Mouse (Mus musculus): ENCODE results near the gene Rela. TPM values are rescaled to one million over a fixed set of nuclear protein-coding genes. Genes with fewer than 3 reads are reported as not detected.

Rela gene
- polyA plus RNA-seq, 1 experiment from 2014 or later: 49.2 TPM

DNA sequence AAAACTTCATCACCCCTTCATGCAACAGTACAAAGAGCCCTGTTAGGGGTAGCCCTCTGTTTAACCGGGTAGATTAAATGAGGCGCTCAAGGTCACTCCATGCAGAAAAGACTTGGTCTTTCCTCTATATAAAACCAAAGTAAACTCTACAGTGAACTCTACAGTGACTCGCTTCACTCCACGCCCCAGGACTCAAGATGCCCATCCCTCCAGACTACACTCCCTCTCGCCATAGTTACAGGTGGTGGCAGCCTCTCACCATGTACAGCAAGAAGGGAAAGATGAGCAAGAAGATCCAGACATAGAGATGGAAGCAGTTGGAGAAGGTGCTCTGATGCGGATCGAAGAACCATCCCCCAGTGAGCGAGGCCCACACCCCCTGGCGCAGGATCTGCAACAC, 50.5 kb downstream of the Rela start:
- ATAC-seq (ENCODE audit: low read depth): no peak
- Histone ChIP-seq H3K9me3 (ENCODE audit: control insufficient read depth, low read length) (no peaks in the 10 kb centered on the region), H3K4me2 (ENCODE audit: low read depth, low read length) (peak overlapping the region; percentile 96), H3K27me3 (replicated peaks; ENCODE audit: control insufficient read depth, insufficient read depth, low read length) (no peaks in the 10 kb centered on the region), H3K27ac (replicated peaks; ENCODE audit: low read depth, low read length) (peak overlapping the region; percentile 97), H3K4me3 (ENCODE audit: low read depth, low read length) (peak overlapping the region; percentile 88), H3K36me3 (ENCODE audit: control insufficient read depth, insufficient read depth, low read length) (peaks cover 53% of the 10 kb centered on the region), H3K4me1 (ENCODE audit: control insufficient read depth, insufficient read depth, low read length) (peaks cover 25% of the 10 kb centered on the region), H3K9ac (ENCODE audit: low read depth, low read length) (peak overlapping the region; percentile 83)
- DNase-seq (ENCODE audit: low spot score): no peak
- 16% methylated on average over 9 of the region's 9 CpGs for WGBS

DNA sequence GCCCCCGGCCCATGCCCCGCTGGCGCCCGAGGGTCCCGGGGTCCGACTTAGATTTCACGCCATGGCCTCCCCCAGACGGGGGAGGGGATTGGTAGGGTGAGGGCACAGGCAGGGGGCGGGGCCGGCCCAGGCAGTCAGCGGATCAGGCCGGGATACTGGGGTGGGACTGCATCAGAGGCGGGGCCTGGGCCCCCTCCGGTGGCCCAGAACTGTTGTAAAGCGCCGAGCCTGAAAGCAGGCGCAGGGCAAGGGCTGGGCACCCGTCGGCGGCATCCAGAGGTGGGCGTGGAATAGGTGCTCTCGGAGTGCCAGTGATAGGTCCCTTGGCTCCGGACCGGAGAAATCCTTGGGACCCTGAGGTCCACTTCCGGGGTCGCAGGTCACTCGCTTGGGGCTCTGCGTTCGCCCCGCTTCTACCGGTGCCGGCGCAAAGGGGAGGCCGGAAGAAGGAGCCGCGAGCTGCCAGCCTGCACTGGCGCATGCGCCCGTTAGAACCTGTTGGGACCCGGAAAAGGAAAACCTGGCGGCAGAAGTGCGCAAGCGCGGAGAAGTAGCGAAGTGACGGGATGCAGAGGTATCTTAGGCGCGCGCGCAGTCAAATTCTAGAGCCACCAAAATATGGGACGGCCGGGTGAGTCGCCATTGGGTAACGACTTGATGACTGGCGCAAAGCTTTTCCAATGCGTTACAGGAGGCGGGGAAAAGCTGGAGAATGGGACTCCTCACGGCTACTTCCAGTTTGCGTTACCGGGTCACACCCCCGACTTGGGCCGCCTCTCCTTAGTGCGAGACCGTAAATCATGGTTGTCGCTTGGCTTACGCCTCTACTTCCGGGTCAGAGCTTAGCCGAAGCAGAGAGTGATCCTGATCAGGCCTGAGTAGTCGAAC, 51.2 kb downstream of the Rela start, which contains the start of the genes Map3k11 and Pcnx3:
TSS of gene Map3k11 (plus strand) at position 543 of the 888 bp plus-strand sequence.
TSS of gene Pcnx3 (minus strand) at position 709 of the 888 bp plus-strand sequence.
- peaks cover 53% of the 10 kb centered on the region for H3K36me3 ChIP-seq (ENCODE audit: control insufficient read depth, insufficient read depth, low read length)
- WGBS: under 1% methylated on average over 50 of the region's 69 CpGs
- ATAC-seq (ENCODE audit: low read depth): peak; percentile 96

GRCm38 (mm10) chr19:5689088-5689428, 51.8 kb downstream of the Rela start:
- no peak for DNase-seq (ENCODE audit: low spot score)
- peak overlapping the region; percentile 88 for H3K4me3 ChIP-seq (ENCODE audit: low read depth, low read length)
- peaks cover 53% of the 10 kb centered on the region for H3K36me3 ChIP-seq (ENCODE audit: control insufficient read depth, insufficient read depth, low read length)
- ATAC-seq (ENCODE audit: low read depth): no peak
- under 1% methylated on average over 7 of the region's 7 CpGs for WGBS
- no peaks in the 10 kb centered on the region for H3K27me3 ChIP-seq (replicated peaks; ENCODE audit: control insufficient read depth, insufficient read depth, low read length)
- peak overlapping the region; percentile 96 for H3K4me2 ChIP-seq (ENCODE audit: low read depth, low read length)
- peak overlapping the region; percentile 97 for H3K27ac ChIP-seq (replicated peaks; ENCODE audit: low read depth, low read length)
- no peaks in the 10 kb centered on the region for H3K9me3 ChIP-seq (ENCODE audit: control insufficient read depth, low read length)
- H3K9ac ChIP-seq (ENCODE audit: low read depth, low read length): peak overlapping the region; percentile 90
- peaks cover 25% of the 10 kb centered on the region for H3K4me1 ChIP-seq (ENCODE audit: control insufficient read depth, insufficient read depth, low read length)

More for the DNA sequence above, 51.2 kb downstream of the Rela start, which contains the start of the genes Map3k11 and Pcnx3:
- Histone ChIP-seq H3K4me3 (ENCODE audit: low read depth, low read length) (peak within 1 kb of the TSS; percentile 88), H3K9me3 (ENCODE audit: control insufficient read depth, low read length) (no peaks in the 10 kb centered on the region), H3K9ac (ENCODE audit: low read depth, low read length) (peak within 1 kb of the TSS; percentile 90), H3K27me3 (replicated peaks; ENCODE audit: control insufficient read depth, insufficient read depth, low read length) (no peaks in the 10 kb centered on the region), H3K27ac (replicated peaks; ENCODE audit: low read depth, low read length) (peak within 1 kb of the TSS; percentile 97), H3K4me1 (ENCODE audit: control insufficient read depth, insufficient read depth, low read length) (peaks cover 25% of the 10 kb centered on the region), H3K4me2 (ENCODE audit: low read depth, low read length) (peak within 1 kb of the TSS; percentile 96)
- DNase-seq (ENCODE audit: low spot score): peak; percentile 100

DNA sequence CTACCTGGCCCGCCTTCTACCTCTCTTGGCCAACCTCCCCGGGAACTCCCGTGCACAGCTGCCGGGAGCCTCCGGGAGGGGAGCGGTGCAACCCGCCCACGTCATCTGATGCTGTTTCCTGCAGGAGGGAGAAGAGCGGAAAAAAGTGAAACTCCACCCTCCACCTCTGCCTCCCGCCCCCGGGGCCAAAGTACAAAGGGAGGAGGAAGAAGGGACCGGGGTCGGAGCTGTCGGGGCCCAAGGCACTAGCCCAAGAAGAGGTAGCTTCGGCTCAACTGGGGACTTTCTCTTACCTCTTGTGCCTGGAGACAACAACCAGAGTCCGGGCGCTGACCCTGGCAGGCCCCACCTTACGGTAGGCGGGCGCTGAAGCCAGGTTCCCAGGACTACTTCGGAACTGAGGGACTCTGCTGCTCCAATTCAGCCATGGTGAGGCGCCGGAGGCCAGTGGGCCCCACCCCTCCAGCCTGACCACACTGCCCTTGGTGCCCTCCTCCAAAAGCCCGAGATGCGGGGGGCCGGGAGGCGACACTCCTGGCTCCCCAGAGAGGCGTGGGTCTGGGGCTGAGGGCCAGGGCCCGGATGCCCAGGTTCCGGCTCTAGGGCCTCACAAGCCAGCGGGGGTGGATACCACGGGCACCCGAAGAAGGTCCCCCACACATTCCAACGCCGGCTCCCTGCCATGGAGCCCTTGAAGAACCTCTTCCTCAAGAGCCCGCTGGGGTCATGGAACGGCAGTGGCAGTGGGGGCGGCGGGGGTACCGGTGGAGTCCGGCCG, 52.5 kb downstream of the Rela start:
- 5% methylated on average over 27 of the region's 42 CpGs for WGBS
- peak overlapping the region; percentile 96 for H3K4me2 ChIP-seq (ENCODE audit: low read depth, low read length)
- DNase-seq (ENCODE audit: low spot score) (peak; percentile 95), ATAC-seq (ENCODE audit: low read depth) (peak; percentile 59)
- H3K36me3 ChIP-seq (ENCODE audit: control insufficient read depth, insufficient read depth, low read length): peaks cover 51% of the 10 kb centered on the region
- peak overlapping the region; percentile 88 for H3K4me3 ChIP-seq (ENCODE audit: low read depth, low read length)
- H3K9me3 ChIP-seq (ENCODE audit: control insufficient read depth, low read length): no peaks in the 10 kb centered on the region
- H3K27me3 ChIP-seq (replicated peaks; ENCODE audit: control insufficient read depth, insufficient read depth, low read length): no peaks in the 10 kb centered on the region
- peaks cover 25% of the 10 kb centered on the region for H3K4me1 ChIP-seq (ENCODE audit: control insufficient read depth, insufficient read depth, low read length)
- H3K27ac ChIP-seq (replicated peaks; ENCODE audit: low read depth, low read length): peak overlapping the region; percentile 97
- H3K9ac ChIP-seq (ENCODE audit: low read depth, low read length): peak overlapping the region; percentile 90

DNA sequence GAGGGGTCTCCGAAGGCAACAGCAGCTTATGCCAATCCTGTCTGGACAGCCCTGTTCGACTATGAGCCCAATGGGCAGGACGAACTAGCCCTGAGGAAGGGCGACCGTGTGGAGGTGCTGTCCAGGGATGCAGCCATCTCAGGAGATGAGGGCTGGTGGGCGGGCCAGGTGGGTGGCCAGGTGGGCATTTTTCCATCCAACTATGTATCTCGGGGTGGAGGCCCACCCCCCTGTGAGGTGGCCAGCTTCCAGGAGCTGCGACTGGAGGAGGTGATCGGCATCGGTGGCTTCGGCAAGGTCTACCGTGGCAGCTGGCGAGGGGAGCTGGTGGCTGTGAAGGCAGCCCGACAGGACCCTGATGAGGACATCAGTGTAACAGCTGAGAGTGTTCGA, 53.1 kb downstream of the Rela start:
- 61% methylated on average over 11 of the region's 15 CpGs for WGBS
- H3K4me1 ChIP-seq (ENCODE audit: control insufficient read depth, insufficient read depth, low read length): peaks cover 25% of the 10 kb centered on the region
- H3K9me3 ChIP-seq (ENCODE audit: control insufficient read depth, low read length): no peaks in the 10 kb centered on the region
- DNase-seq (ENCODE audit: low spot score) (no peak), ATAC-seq (ENCODE audit: low read depth) (no peak)
- H3K27me3 ChIP-seq (replicated peaks; ENCODE audit: control insufficient read depth, insufficient read depth, low read length): no peaks in the 10 kb centered on the region
- H3K9ac ChIP-seq (ENCODE audit: low read depth, low read length): peak overlapping the region; percentile 90
- peak overlapping the region; percentile 88 for H3K4me3 ChIP-seq (ENCODE audit: low read depth, low read length)
- peak overlapping the region; percentile 97; the same call in 1 of the 2 replicates for H3K27ac ChIP-seq (replicated peaks; ENCODE audit: low read depth, low read length)
- peaks cover 51% of the 10 kb centered on the region for H3K36me3 ChIP-seq (ENCODE audit: control insufficient read depth, insufficient read depth, low read length)
- peak overlapping the region; percentile 96 for H3K4me2 ChIP-seq (ENCODE audit: low read depth, low read length)

DNA sequence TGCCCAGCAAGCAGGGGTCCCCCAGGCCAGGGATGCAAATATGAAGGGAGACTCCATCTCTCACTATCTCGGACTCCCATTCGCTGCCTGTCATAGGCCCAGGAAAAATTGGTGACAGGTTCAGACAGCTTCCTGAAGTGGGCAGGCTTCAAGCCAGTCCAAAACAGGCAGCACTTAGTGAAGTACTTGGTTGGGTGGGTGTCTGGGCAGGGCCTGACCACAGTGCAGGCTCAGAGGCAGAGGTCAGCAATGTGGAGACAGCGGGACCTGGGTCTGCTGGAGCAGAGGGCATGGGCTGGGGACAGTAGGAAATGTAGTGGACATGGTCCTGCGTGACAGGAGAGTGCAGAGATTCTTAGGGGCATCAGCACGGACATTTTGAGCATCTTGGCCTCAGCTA, 54.3 kb downstream of the Rela start:
- Histone ChIP-seq H3K4me3 (ENCODE audit: low read depth, low read length) (peak overlapping the region; percentile 88), H3K36me3 (ENCODE audit: control insufficient read depth, insufficient read depth, low read length) (peaks cover 52% of the 10 kb centered on the region), H3K9ac (ENCODE audit: low read depth, low read length) (peak overlapping the region; percentile 90), H3K4me1 (ENCODE audit: control insufficient read depth, insufficient read depth, low read length) (peaks cover 25% of the 10 kb centered on the region), H3K4me2 (ENCODE audit: low read depth, low read length) (peak overlapping the region; percentile 96), H3K27ac (replicated peaks; ENCODE audit: low read depth, low read length) (peak overlapping the region; percentile 74), H3K27me3 (replicated peaks; ENCODE audit: control insufficient read depth, insufficient read depth, low read length) (no peaks in the 10 kb centered on the region), H3K9me3 (ENCODE audit: control insufficient read depth, low read length) (no peaks in the 10 kb centered on the region)
- WGBS: 63% methylated on average over 5 of the region's 5 CpGs
- no peak for ATAC-seq (ENCODE audit: low read depth)
- no peak for DNase-seq (ENCODE audit: low spot score)

- peak overlapping the region; percentile 88 for H3K4me3 ChIP-seq (ENCODE audit: low read depth, low read length)
- DNase-seq (ENCODE audit: low spot score): peak; percentile 57
- peak overlapping the region; percentile 90 for H3K9ac ChIP-seq (ENCODE audit: low read depth, low read length)
- H3K27me3 ChIP-seq (replicated peaks; ENCODE audit: control insufficient read depth, insufficient read depth, low read length): no peaks in the 10 kb centered on the region
- peak overlapping the region; percentile 74 for H3K27ac ChIP-seq (replicated peaks; ENCODE audit: low read depth, low read length)
- peaks cover 25% of the 10 kb centered on the region for H3K4me1 ChIP-seq (ENCODE audit: control insufficient read depth, insufficient read depth, low read length)
- no peaks in the 10 kb centered on the region for H3K9me3 ChIP-seq (ENCODE audit: control insufficient read depth, low read length)
- no peak for ATAC-seq (ENCODE audit: low read depth)
- WGBS: 34% methylated on average over 9 of the region's 10 CpGs
- H3K4me2 ChIP-seq (ENCODE audit: low read depth, low read length): peak overlapping the region; percentile 96
- H3K36me3 ChIP-seq (ENCODE audit: control insufficient read depth, insufficient read depth, low read length): peaks cover 59% of the 10 kb centered on the region
Measured at GRCm38 (mm10) chr19:5692086-5692912, 55.0 kb downstream of the Rela start.

GRCm38 (mm10) chr19:5692913-5693396, 55.7 kb downstream of the Rela start:
- peaks cover 25% of the 10 kb centered on the region for H3K4me1 ChIP-seq (ENCODE audit: control insufficient read depth, insufficient read depth, low read length)
- peak overlapping the region; percentile 88 for H3K4me3 ChIP-seq (ENCODE audit: low read depth, low read length)
- no peaks in the 10 kb centered on the region for H3K27me3 ChIP-seq (replicated peaks; ENCODE audit: control insufficient read depth, insufficient read depth, low read length)
- H3K9me3 ChIP-seq (ENCODE audit: control insufficient read depth, low read length): no peaks in the 10 kb centered on the region
- 56% methylated on average over 10 of the region's 10 CpGs for WGBS
- ATAC-seq (ENCODE audit: low read depth) (no peak), DNase-seq (ENCODE audit: low spot score) (no peak)
- H3K4me2 ChIP-seq (ENCODE audit: low read depth, low read length): peak overlapping the region; percentile 96
- H3K36me3 ChIP-seq (ENCODE audit: control insufficient read depth, insufficient read depth, low read length): peaks cover 65% of the 10 kb centered on the region
- peak overlapping the region; percentile 74 for H3K27ac ChIP-seq (replicated peaks; ENCODE audit: low read depth, low read length)
- H3K9ac ChIP-seq (ENCODE audit: low read depth, low read length): peak overlapping the region; percentile 90
